Mouse (Mus musculus): ENCODE measurements around the gene Notch3. TPM values are rescaled to one million over a fixed set of nuclear protein-coding genes. Genes with fewer than 3 reads are reported as not detected.

Gene Notch3
- polyA plus RNA-seq, 1 experiment from 2014 or later = 8.1 TPM

Other genes with a start within 250 kb of the Notch3 start
- gene Rrp1b, start 130.8 kb downstream of the Notch3 start, polyA plus RNA-seq (2014; fragmentation: Nextera tagmentation; extraction: Ambion mirVana) = 27.7 and 29.1 TPM in 2 replicates
- 0.59 and 0.82 TPM in 2 replicates for gene Hsf2bp, start 130.5 kb downstream of the Notch3 start, polyA plus RNA-seq (2014; fragmentation: Nextera tagmentation; extraction: Ambion mirVana)
- 0.23 TPM in 1 of 2 replicates, not detected in the other for gene Ephx3, start 22.7 kb upstream of the Notch3 start, polyA plus RNA-seq (2014; fragmentation: Nextera tagmentation; extraction: Ambion mirVana)
- gene Brd4, start 117.9 kb upstream of the Notch3 start, polyA plus RNA-seq (2014; fragmentation: Nextera tagmentation; extraction: Ambion mirVana) = 87.9 and 89.3 TPM in 2 replicates
- 41.8 and 46.2 TPM in 2 replicates for gene Akap8, start 154.4 kb upstream of the Notch3 start, polyA plus RNA-seq (2014; fragmentation: Nextera tagmentation; extraction: Ambion mirVana)
- 111 and 121 TPM in 2 replicates for gene Akap8l, start 183.8 kb upstream of the Notch3 start, polyA plus RNA-seq (2014; fragmentation: Nextera tagmentation; extraction: Ambion mirVana)
- gene Wiz, start 222.6 kb upstream of the Notch3 start, polyA plus RNA-seq (2014; fragmentation: Nextera tagmentation; extraction: Ambion mirVana) = 45.9 and 47.5 TPM in 2 replicates
- 0.62 and 0.80 TPM in 2 replicates for gene Rasal3, start 236.7 kb upstream of the Notch3 start, polyA plus RNA-seq (2014; fragmentation: Nextera tagmentation; extraction: Ambion mirVana)